Mouse (Mus musculus): ENCODE measurements at regions not wholly inside any gene's neighbourhood (a gene's known extent, or its start where the extent isn't known, plus 50 kb on each side); places are given as distances from the start of the nearest gene placed in this dataset.

DNA sequence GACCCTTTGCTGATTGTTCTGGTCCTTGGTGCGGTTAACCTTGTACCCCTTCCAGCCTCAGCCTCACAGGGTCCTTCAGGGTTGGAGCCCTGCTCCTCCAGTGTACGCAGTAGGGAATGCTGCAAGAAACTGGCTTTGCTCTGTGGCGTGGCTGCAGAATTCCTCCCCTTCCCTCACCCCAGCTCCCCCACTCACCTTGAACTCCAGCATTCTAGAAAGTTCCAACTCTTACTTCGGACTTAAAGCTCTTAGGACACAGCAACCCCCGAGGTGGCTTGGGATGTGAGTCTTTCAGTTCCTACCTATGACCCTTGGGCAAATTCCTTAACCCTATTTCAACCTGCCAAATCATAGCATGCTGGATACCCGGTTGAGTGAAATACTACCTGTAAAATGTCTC is 73.3 kb upstream of the 1700024P04Rik start:
- DNase-seq (ENCODE audit: low spot score in 2 of 2): no peak

DNA sequence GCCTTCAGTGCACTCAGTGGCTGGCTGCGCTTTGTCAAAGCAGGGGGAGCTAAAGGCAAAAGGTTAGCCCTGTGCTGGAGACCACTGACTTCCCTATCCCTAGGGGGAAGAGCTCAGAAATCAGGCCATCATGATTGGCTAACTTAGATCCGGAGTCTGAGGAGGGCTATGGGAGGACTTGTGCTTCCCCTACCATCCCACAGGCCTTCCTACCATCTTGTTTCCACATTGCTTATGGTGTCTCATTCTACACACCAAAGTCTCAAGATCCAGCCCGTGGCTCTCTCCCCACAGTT is 72.9 kb upstream of the 1700024P04Rik start:
- DNase-seq (ENCODE audit: low spot score in 2 of 2): no peak

DNA sequence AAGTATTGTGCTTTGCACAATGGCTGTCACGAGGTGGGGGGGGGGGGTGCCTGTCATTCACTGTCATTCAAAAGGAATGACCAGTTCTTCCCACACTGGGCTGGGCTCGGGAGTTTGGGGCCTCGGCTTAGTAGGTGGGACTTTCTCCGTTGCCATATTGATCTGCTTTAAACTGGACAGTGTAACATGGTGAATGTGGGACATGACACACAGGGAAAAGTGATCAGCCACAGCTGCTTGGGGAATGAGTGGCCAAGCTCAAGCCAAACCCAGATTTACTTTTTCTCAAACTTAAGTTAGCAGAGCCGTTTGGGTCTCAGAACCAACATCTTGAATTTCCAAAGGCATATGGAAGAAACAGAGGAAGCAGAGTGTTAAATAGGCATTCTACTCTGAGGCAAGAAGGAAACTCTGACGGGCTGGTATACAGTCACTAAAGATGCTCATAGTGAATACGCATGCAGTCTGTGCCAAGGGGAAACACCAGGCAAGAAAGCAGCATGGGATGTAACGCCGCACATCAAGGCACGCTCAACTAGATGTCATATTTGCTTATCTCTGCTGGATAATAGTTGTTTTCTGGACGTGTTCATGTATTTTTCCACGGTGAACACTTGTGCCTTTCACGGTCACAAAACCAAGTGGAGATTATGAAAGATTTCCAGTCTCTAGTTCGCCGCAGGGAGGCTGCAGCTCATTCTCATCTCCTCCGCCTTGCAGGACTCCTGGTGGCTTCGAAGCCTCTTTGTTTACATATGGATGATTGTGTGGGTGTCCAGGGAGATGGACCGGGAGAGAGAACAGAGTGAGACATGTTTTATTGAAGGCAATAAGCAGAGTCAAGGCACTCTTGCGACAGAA is 72.3 kb upstream of the 1700024P04Rik start:
- no peak for DNase-seq (ENCODE audit: low spot score in 2 of 2)

DNA sequence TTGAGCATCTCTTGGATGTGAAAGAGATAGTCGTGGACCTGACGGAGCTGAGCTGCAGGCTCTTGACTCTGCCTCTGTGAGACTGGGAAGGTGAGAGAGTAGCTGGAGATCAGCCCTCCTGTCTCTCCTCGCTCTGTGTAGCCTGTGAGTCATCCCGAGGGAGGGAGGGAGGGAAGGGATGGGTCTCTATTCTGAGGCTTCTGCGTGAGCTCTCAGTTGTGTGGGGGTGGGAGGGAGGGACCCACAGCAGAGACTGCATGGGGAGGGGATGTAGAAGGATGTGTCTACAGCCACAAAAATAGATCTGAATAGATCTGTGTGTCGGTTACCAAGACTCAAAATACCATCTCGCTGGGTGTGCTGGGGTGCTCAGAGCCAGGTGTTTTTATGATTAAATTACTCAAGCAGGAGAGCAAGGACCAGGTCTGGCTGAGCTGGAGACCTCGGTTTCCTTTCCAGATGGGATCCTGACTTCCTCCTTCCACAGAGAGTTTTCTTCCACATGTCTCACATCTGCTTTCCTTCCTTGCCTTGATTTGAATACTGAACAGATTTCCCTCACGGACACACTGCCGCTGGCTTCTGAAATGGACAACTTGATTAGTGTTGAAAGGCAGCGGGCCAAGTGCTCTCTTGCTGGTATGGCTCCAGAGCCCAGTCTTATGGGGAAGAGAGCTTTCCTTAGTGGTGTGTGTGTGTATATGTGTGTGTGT is 71.4 kb upstream of the 1700024P04Rik start:
- no peak for DNase-seq (ENCODE audit: low spot score in 2 of 2)

DNA sequence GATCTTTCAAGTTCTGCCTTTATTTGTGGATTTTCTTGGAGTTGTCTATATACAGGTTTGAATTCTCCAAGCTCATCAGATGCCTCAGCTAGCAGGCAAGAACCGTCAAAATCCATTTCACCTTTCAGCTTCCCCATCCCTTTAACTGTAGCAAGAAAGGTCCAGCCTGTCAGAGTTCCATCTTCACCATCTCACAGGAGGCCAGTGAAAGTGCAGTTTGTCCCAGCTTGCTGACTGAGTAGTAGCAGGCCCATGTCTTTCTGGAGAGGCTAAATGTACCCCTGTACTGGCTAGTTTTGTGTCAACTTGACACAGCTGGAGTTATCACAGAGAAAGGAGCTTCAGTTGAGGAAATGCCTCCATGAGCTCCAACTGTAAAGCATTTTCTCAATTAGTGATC is 67.7 kb upstream of the 1700024P04Rik start:
- no peak for DNase-seq (ENCODE audit: low spot score in 2 of 2)

DNA sequence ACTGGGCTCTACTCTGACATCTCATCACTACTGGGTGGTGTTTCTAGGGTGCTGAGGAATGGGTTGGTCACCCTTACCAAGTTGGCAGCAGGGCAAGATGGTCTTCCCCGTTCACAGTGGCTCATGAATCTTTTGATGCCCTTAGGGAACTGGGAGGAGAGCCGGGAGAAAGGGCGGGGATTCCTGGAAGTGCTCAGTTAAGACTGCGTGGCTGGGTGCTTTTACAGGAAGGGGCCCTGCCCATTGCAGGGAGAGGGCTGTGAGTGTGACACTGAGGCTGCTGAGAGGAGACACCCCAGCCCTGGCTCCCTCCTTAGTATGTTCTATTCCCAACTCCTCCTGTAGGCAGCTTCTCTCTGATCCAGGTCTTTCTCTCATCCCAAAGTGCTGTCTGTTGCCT is 65.3 kb upstream of the 1700024P04Rik start:
- no peak for DNase-seq (ENCODE audit: low spot score in 2 of 2)

DNA sequence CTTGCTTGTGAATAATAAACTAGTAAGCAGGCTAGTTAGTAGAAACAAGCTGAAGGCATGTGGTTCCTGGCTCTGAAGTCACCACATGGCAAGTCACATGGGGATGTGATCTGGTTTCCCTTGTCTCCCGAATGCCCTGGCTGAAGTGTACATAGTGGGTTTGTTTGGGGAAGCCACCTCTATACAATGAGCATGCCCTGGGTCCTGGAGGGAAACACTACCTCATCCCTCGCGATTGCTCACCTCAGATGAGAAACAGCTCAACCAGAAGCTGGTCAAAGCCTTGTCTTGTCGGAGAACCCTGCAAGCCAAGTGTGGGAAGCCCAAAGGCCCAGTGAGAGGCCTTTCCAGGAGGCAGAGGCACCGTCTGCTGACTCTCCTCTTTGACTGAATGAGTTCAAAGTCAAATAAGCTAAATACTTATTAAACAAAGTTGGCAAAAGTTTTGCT is 64.3 kb upstream of the 1700024P04Rik start:
- no peak for DNase-seq (ENCODE audit: low spot score in 2 of 2)

DNA sequence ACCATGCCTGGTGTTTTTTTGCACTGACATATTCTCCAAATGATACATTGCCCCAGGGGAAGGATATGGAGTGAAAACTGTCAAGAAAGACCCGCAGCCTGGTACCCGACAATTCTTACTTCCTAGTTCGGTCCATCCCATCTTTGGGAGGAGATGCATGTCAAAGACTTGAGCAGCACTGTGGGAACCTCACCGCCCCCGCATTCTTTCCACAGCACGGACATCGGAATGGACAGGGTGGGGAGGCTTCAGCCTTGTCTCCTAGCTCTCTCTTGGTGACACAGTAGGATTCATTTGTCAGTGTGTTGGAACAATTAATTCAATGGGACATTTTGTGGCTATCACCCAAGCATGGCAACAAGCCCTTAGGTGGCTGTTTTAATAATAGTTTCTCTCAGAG is 62.9 kb upstream of the 1700024P04Rik start:
- DNase-seq (ENCODE audit: low spot score in 2 of 2): no peak

DNA sequence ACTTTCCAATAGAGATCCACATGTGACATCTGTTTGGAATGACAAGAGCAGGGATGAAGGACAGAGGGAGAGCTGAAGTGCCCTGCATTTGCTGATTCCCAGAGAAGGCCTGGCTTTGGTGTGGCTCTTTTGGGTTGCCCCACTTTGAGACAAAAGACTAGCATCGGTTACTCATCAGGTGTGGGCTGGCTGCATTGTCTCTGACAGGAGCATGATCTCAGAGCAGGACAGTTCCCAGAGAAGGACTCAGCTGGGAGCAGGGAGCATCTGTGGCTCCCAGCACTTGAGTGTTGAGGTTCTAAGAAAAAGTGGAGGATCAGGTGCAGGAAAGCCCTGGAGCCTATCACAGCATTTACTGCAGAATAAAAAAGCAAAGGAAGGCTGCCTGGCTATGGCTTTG is 62.4 kb upstream of the 1700024P04Rik start:
- DNase-seq (ENCODE audit: low spot score in 2 of 2): no peak

DNA sequence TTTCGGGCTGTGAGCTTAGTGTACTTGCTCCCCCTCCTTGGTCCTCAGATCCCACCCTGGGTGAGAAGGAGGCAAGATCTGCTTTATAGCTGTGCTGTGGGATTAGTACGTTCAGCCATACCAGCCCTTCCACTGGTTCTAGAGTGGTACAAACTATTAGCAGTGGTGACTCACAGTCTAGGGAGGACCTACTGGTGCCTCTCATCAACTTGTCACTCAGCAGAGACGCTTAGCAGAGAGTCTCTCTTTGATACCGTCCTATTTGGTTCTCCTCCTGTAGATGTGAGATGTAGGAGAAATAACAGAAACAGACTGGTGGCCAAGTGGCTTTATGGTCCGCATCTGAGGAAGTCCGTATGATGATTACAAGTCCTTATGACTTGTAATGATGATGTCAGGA is 57.7 kb upstream of the 1700024P04Rik start:
- DNase-seq (ENCODE audit: low spot score in 2 of 2): no peak

DNA sequence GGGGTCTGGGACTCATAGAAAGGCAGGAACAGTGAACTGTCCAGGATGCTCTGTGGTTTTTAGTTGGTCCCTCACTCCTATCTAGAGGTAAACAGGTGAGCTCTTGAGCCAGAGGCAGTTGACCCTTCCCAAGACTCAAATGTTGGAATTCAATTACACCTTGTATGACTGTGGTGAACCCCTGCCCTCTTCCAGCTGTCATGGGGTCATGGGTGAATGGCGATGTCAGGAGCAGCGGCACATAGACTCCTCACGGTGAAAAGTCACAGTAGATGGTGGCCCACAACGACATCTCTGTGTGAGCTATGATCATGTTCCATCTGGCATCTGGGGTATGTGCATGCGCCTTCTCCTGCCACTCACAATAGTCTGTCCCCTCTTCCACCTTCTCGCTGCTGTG is 56.9 kb upstream of the 1700024P04Rik start:
- DNase-seq (ENCODE audit: low spot score in 2 of 2): no peak

DNA sequence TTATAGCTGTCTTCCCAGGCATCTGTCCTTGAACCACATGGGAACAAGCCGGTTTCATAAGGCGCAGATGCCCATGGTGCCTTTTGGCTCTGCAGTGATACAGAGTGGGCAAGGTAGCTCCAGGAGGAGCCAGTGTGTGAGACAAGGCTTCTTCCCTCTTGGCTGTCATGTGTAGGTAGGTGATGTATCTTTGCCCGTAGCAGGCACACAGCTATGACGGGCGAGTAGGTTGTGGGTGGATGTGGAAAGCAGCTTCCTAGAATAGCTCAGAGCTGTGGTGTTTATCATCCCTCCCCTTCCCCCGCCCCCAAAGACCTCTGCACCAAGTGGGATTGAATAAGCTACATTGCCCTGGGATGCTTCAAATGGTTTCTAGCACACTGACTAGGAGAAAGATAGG is 56.5 kb upstream of the 1700024P04Rik start:
- DNase-seq (ENCODE audit: low spot score in 2 of 2): no peak

DNA sequence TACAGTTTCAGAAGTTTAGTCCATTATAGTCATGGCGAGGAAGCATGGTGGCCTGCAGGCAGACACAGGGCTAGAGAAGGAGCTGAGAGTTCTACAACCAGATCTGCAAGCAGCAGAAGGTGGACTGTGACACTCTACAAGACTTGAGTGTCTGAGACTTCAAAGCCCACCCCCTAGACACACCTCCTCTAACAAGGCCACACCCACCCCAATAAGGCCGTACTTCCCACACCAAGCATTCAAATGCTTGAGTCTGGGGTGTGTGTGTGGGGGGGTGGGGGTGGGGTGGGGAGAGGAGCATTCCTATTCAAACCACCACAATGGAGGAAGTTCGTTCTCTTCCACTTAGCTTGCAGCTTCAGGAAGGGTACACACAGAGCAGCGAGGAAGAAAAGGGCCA is 55.8 kb upstream of the 1700024P04Rik start:
- DNase-seq (ENCODE audit: low spot score in 2 of 2): no peak

DNA sequence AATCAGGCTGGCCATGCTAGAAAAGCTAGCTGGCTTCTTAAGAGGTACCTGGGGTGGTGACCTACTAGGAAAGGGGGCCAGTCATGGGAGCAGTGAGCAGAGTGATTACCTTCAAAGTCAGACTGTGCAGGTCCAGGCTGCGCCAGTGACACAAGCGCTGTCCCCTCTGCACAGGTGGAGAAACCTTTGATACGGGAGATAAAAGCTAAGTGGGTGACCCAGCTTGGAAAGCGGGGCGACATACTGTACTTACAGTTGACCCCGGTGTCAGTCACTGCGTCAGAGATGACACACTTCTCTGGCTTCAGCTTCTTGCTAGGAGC is 54.7 kb upstream of the 1700024P04Rik start:
- DNase-seq (ENCODE audit: low spot score in 2 of 2): no peak

DNA sequence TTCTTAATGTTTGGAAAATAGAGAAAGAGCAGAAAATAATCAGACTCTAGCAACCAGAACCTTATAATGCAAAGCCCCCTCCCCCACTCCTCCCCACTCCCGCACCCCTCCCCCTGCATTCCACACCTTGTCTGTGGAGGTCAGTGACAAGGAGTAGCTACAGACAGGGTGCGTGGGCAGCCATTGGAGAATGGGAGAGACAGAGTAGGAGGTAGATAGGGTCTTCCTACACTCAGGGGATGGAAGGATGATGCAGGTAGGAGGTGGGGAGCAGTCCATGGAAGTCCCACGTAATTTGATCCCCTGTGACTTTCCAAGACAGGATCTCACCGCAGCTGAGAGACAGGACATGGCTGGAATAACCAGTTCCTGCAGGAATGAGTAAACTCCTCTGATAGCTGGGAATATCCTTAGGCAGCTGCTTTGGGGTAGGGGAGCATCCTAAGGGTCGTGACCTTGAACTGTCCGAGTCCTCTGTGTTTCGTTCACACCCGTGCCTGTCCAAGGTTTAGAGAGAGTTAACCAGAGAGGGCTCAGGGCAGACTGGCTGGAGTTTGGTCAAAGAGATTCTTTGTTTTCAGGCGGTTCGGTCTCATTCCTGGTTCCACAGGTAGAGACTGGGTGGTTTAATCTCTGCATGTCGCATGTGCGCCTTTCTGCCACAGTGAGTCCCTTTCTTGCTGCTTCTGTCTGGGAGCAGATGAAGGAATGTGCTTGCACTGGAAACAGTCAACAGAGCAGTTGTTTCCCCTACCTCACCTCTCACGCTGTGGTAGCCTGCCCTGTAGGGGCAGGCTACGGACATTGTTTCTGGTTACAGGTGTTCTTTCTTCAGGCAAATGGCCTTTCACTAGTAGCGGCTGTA is 54.1 kb upstream of the 1700024P04Rik start:
- no peak for DNase-seq (ENCODE audit: low spot score in 2 of 2)

DNA sequence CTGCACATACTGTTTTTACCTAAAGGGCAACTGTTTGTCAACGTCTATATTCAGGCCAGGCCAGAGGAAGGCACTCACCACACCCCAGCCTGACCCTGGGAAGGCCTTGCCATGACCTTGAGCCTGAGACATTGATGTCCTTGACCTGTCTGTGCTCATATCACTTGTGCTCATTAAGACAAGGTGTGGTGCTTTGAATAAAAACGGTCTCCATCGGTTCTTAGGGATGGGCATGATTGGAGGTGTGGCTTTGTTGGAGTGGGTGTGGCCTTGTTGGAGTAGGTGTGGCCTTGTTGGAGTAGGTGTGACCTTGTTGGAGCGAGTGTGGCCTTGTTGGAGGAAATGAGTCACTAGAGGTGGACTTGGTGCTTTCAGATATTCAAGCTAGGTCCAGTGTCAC is 52.8 kb upstream of the 1700024P04Rik start:
- DNase-seq (ENCODE audit: low spot score in 2 of 2): no peak

All from urinary bladder, adult 18-20 months (tissue).